In the genomic region with DNA sequence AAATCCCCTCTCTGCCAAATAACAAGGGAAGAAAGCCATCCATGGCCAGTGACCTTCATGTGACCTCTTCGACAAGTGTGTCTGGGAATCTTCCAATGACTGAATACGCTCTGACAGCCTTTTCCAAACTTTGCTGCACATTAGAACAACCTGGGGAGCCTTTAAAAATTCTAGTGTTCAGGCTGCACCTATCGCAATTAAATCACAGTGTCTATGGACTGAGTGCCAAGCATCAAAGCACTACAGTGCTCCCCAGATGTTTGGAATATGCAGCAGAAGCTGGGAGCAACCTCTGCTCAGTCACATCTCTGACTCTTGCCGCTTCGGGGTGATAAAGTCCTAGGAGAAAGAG, we compare ENCODE assay signal across 11 mouse cellular contexts.
DNase-seq lines count a peak whose midpoint lies in the region; ATAC-seq and TF ChIP-seq lines count a peak whose summit lies in the region.
"Had no signal": no experiment of that assay in that cellular context is flagged by ENCODE, and none has a peak within 500 bp of the region (broad histone marks: within the 10 kb centered on the region; RNA-seq: fewer than 3 reads in every experiment).

No protein-coding gene starts in this region.

- H3K9ac ChIP-seq in hindbrain, postnatal 0 days (replicated peaks; ENCODE audit: low read length) = no peak overlapping the region
- H3K9ac ChIP-seq in hindbrain, embryonic 12.5 days = no peak overlapping the region
- no peak overlapping the region for H3K9ac ChIP-seq in midbrain, embryonic 15.5 days
- no peak overlapping the region for H3K9ac ChIP-seq in midbrain, embryonic 14.5 days (replicated peaks; ENCODE audit: low read length)

- H3K4me2 ChIP-seq in hindbrain, postnatal 0 days (ENCODE audit: low read depth, low read length) = no peak overlapping the region
- no peak overlapping the region for H3K4me2 ChIP-seq in hindbrain, embryonic 12.5 days (replicated peaks)
- peak overlapping the region; percentile 11; the same call in 1 of the 2 replicates for H3K4me2 ChIP-seq in midbrain, embryonic 15.5 days
- H3K4me2 ChIP-seq in midbrain, embryonic 14.5 days (ENCODE audit: low read length) = no peak overlapping the region
- H3K4me2 ChIP-seq: liver, embryonic 11.5 days had no signal

- H3K9me3 ChIP-seq in hindbrain, postnatal 0 days (ENCODE audit: low read length) = no peaks in the 10 kb centered on the region
- H3K9me3 ChIP-seq in hindbrain, embryonic 12.5 days (replicated peaks) = no peaks in the 10 kb centered on the region
- no peaks in the 10 kb centered on the region for H3K9me3 ChIP-seq in midbrain, embryonic 15.5 days
- H3K9me3 ChIP-seq in midbrain, embryonic 14.5 days (ENCODE audit: control insufficient read depth, low read length) = no peaks in the 10 kb centered on the region

- no peak overlapping the region for H3K27ac ChIP-seq in hindbrain, postnatal 0 days
- H3K27ac ChIP-seq in hindbrain, embryonic 12.5 days = no peak overlapping the region
- H3K27ac ChIP-seq in midbrain, embryonic 15.5 days = 0 out of 2 replicates have a peak overlapping the region, but pooled peaks have one; percentile 43
- H3K27ac ChIP-seq in midbrain, embryonic 14.5 days (replicated peaks; ENCODE audit: low read depth, low read length) = no peak overlapping the region; the same call in 1 of the 2 replicates

- peak; percentile 22 to 27 for DNase-seq in cerebellum, postnatal 10 days
- DNase-seq in cerebellum, postnatal 25 days = no peak
- peak; percentile 25 for DNase-seq in hindbrain, postnatal 0 days (ENCODE audit: low spot score)
- no peak for DNase-seq in midbrain, embryonic 14.5 days
- peak; percentile 31 for DNase-seq in skeletal muscle tissue, adult 2 months (ENCODE audit: low read depth, low spot score)
- no peak for DNase-seq in cerebellum, adult 11 months
- DNase-seq: adrenal gland, postnatal 36 days; cerebellum, adult 18-20 months had no signal

- WGBS in hindbrain, postnatal 0 days = 55% methylated on average over 5 of the region's 5 CpGs
- WGBS in hindbrain, embryonic 12.5 days = 62% methylated on average over 5 of the region's 5 CpGs
- WGBS in midbrain, embryonic 15.5 days = 53% methylated on average over 5 of the region's 5 CpGs
- WGBS in midbrain, embryonic 14.5 days = 54% methylated on average over 5 of the region's 5 CpGs

- H3K36me3 ChIP-seq in hindbrain, postnatal 0 days (ENCODE audit: insufficient read depth, low read length) = no peaks in the 10 kb centered on the region
- H3K36me3 ChIP-seq in hindbrain, embryonic 12.5 days = no peaks in the 10 kb centered on the region
- H3K36me3 ChIP-seq in midbrain, embryonic 15.5 days (replicated peaks) = no peaks in the 10 kb centered on the region
- H3K36me3 ChIP-seq in midbrain, embryonic 14.5 days (ENCODE audit: control insufficient read depth, insufficient read depth, low read length) = no peaks in the 10 kb centered on the region

- H3K4me3 ChIP-seq in hindbrain, postnatal 0 days (ENCODE audit: low read length) = no peak overlapping the region
- H3K4me3 ChIP-seq in hindbrain, embryonic 12.5 days = no peak overlapping the region
- H3K4me3 ChIP-seq in midbrain, embryonic 15.5 days = no peak overlapping the region
- no peak overlapping the region for H3K4me3 ChIP-seq in midbrain, embryonic 14.5 days (replicated peaks; ENCODE audit: low read depth, low read length)

- no peak for TF ChIP-seq CTCF in hindbrain, postnatal 0 days (IDR thresholded peaks at IDR 0.05; ENCODE audit: low read depth)

- H3K4me1 ChIP-seq in hindbrain, postnatal 0 days (ENCODE audit: insufficient read depth, low read length) = no peaks in the 10 kb centered on the region
- peaks cover 6% of the 10 kb centered on the region for H3K4me1 ChIP-seq in hindbrain, embryonic 12.5 days
- H3K4me1 ChIP-seq in midbrain, embryonic 15.5 days = peaks cover 10% of the 10 kb centered on the region
- H3K4me1 ChIP-seq in midbrain, embryonic 14.5 days (ENCODE audit: control insufficient read depth, insufficient read depth, low read length) = 0 out of 2 replicates have a peak, but pooled peaks cover 5% of the 10 kb centered on the region

- ATAC-seq in hindbrain, postnatal 0 days = no peak
- ATAC-seq in hindbrain, embryonic 12.5 days (ENCODE audit: low FRiP score) = no peak
- ATAC-seq in midbrain, embryonic 15.5 days (replicated peaks) = peak; percentile 62; the same call in 1 of the 2 replicates
- no peak for ATAC-seq in midbrain, embryonic 14.5 days (ENCODE audit: low FRiP score, low TSS enrichment)

- H3K27me3 ChIP-seq in hindbrain, postnatal 0 days (ENCODE audit: insufficient read depth, low read length) = no peaks in the 10 kb centered on the region
- H3K27me3 ChIP-seq in hindbrain, embryonic 12.5 days = no peaks in the 10 kb centered on the region
- H3K27me3 ChIP-seq in midbrain, embryonic 15.5 days (replicated peaks) = no peaks in the 10 kb centered on the region
- no peaks in the 10 kb centered on the region for H3K27me3 ChIP-seq in midbrain, embryonic 14.5 days (ENCODE audit: control insufficient read depth, insufficient read depth, low read length)

Comparison
In these comparisons a context has a peak if more than half of its experiments do, and no peak if none do; other contexts are left out.
1. DNase-seq: peak in cerebellum, postnatal 10 days (2 of 2), hindbrain, postnatal 0 days (single experiment) and skeletal muscle tissue, adult 2 months (single experiment); none in cerebellum, postnatal 25 days (0 of 2), midbrain, embryonic 14.5 days (single experiment) and cerebellum, adult 11 months (single experiment).